Mouse (Mus musculus): ENCODE data around the gene Mfsd1. TPM values are rescaled to one million over a fixed set of nuclear protein-coding genes. Genes with fewer than 3 reads are reported as not detected.

Mfsd1 gene
- polyA plus RNA-seq, 1 experiment from 2014 or later = 42.9 TPM

DNA sequence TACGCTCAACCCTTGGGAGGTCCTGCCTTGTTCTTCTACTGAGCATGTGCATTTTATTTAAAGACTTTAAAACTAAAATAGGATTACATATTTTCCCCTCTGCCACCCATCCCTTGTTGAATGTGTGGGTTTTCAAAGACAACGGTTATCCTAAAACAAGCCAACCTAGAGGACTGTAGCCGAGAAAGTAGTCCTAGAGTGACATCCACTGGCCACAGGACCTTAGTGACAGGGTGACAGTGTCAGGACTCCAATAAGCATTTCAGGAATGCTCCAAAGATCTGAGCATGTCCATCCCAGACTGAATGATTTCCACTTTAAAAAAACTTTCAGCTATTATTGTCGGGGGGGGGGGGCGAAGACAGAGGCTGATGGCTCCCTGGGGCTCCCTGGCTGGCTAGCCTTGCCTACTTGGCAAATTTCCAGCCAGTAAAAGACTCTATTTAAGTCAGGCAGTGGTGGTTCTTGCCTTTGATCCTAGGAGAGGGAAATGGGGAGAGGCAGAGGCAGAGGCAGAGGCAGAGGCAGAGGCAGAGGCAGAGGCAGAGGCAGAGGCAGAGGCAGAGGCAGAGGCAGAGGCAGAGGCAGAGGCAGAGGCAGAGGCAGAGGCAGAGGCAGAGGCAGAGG is 17.7 kb upstream of the Mfsd1 start:
- WGBS = 50% methylated on average over 5 of the region's 5 CpGs
- H3K4me3 ChIP-seq (replicated peaks; ENCODE audit: low read depth, low read length) = no peak overlapping the region
- H3K4me2 ChIP-seq (ENCODE audit: low read length) = no peak overlapping the region
- H3K36me3 ChIP-seq (ENCODE audit: control insufficient read depth, insufficient read depth, low read length) = no peaks in the 10 kb centered on the region
- no peak overlapping the region for H3K27ac ChIP-seq (replicated peaks; ENCODE audit: low read depth, low read length)
- no peak overlapping the region for H3K9ac ChIP-seq (replicated peaks; ENCODE audit: low read length)
- ATAC-seq (ENCODE audit: low FRiP score, low TSS enrichment) (0 out of 2 replicates have a peak, but pooled peaks have one; percentile 53), DNase-seq (peak; percentile 76)
- no peaks in the 10 kb centered on the region for H3K27me3 ChIP-seq (ENCODE audit: control insufficient read depth, insufficient read depth, low read length)
- no peaks in the 10 kb centered on the region for H3K4me1 ChIP-seq (ENCODE audit: control insufficient read depth, insufficient read depth, low read length)
- H3K9me3 ChIP-seq (ENCODE audit: control insufficient read depth, low read length) = no peaks in the 10 kb centered on the region

DNA sequence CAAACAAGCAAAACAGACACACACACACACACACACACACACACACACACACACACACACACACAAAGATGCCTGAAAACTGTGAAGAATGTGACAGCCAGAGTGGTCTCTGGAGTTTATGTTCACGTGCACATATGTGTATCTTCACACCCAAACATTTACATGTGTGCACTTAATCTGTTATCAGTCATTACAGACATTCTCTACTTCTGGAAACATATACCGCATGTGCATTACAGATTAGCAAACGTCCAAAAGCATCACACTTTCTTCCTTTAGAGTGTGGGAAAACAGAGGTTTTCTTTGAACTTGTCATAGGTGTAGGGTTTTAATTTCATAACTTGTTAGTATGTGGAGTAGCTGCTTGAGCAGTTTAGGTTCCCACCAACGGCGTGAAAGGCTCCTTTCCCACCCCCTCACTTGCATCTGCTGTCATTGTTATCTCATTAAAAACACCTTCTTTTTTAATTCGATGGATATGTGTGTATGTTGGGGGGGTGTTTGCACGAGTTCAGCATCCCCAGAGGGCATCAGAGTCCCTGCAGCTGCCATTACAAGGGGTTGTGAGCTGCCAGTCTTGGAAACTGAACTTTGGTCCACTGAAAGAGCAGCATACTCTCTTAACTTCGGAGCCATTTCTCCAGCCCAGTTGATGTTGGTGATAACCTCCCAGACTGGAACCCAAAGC is 16.9 kb upstream of the Mfsd1 start:
- Histone ChIP-seq H3K27me3 (ENCODE audit: control insufficient read depth, insufficient read depth, low read length) (no peaks in the 10 kb centered on the region), H3K9ac (replicated peaks; ENCODE audit: low read length) (no peak overlapping the region), H3K36me3 (ENCODE audit: control insufficient read depth, insufficient read depth, low read length) (no peaks in the 10 kb centered on the region), H3K4me2 (ENCODE audit: low read length) (no peak overlapping the region), H3K4me3 (replicated peaks; ENCODE audit: low read depth, low read length) (no peak overlapping the region), H3K27ac (replicated peaks; ENCODE audit: low read depth, low read length) (no peak overlapping the region), H3K4me1 (ENCODE audit: control insufficient read depth, insufficient read depth, low read length) (no peaks in the 10 kb centered on the region), H3K9me3 (ENCODE audit: control insufficient read depth, low read length) (no peaks in the 10 kb centered on the region)
- DNase-seq (no peak), ATAC-seq (ENCODE audit: low FRiP score, low TSS enrichment) (no peak)
- WGBS = 74% methylated on average over 8 of the region's 8 CpGs

DNA sequence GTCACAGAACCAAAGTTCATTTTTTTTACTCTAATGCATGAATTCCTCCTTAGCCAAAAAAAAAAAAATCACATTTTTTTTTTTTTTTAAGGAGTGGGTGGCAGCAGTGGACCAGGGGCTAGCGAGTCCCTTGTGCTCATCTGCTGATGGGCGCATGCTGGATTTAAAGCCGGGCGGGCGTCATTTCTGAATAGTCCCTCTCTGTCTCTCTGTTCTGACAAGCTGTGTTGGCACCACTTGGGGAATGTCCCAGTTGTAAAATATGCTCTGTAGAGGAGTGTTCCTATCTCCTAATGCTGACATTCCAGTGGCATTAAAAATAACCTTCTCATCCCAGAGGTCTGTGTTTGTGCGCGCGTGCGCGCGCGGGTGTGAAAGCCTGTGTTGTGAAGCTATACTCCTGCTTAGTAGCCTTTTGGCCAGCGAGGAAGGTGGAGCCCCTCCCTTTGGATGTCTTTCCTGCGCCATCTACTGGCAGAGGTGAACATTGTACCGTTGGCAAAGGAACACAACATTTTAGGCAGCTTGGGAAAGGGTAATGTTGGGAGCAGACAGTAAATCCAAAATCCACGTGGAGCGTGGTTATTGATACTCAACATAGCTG is 14.4 kb upstream of the Mfsd1 start:
- Histone ChIP-seq H3K9ac (replicated peaks; ENCODE audit: low read length) (no peak overlapping the region), H3K4me3 (replicated peaks; ENCODE audit: low read depth, low read length) (no peak overlapping the region)
- ATAC-seq (ENCODE audit: low FRiP score, low TSS enrichment) = peak; percentile 59; the same call in 1 of the 2 replicates

DNA sequence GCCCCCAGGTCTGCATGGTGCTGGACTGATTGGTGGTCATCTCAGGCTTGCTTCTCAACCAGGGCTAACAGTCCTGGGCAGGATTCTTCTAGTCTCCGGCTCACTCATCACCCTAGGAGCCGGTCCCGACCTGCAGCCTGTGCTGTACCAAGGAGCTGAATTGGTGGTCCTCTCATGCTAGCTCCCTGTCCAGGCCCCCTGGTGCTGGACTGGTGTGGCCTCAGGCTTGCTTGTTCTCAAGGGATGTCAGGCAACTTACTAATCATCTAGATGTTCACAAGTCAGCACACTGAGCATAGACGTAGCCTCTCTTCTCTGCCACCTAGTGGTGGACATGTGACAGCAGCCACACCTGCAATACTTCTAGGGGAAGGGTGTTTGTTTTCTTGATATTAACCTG is 9.6 kb upstream of the Mfsd1 start:
- 72% methylated on average over 4 of the region's 4 CpGs for WGBS
- Histone ChIP-seq H3K4me1 (ENCODE audit: control insufficient read depth, insufficient read depth, low read length) (0 out of 2 replicates have a peak, but pooled peaks cover 3% of the 10 kb centered on the region), H3K9me3 (ENCODE audit: control insufficient read depth, low read length) (no peaks in the 10 kb centered on the region), H3K4me3 (replicated peaks; ENCODE audit: low read depth, low read length) (no peak overlapping the region), H3K36me3 (ENCODE audit: control insufficient read depth, insufficient read depth, low read length) (no peaks in the 10 kb centered on the region), H3K27ac (replicated peaks; ENCODE audit: low read depth, low read length) (no peak overlapping the region), H3K9ac (replicated peaks; ENCODE audit: low read length) (no peak overlapping the region), H3K4me2 (ENCODE audit: low read length) (no peak overlapping the region), H3K27me3 (ENCODE audit: control insufficient read depth, insufficient read depth, low read length) (0 out of 2 replicates have a peak, but pooled peaks cover 5% of the 10 kb centered on the region)
- DNase-seq = peak; percentile 77
- ATAC-seq (ENCODE audit: low FRiP score, low TSS enrichment) = peak; percentile 49; the same call in 1 of the 2 replicates

More for the DNA sequence above, 14.4 kb upstream of the Mfsd1 start:
- Histone ChIP-seq H3K4me2 (ENCODE audit: low read length) (peak overlapping the region; percentile 45), H3K4me1 (ENCODE audit: control insufficient read depth, insufficient read depth, low read length) (0 out of 2 replicates have a peak, but pooled peaks cover 3% of the 10 kb centered on the region), H3K36me3 (ENCODE audit: control insufficient read depth, insufficient read depth, low read length) (no peaks in the 10 kb centered on the region), H3K27ac (replicated peaks; ENCODE audit: low read depth, low read length) (no peak overlapping the region), H3K9me3 (ENCODE audit: control insufficient read depth, low read length) (no peaks in the 10 kb centered on the region), H3K27me3 (ENCODE audit: control insufficient read depth, insufficient read depth, low read length) (0 out of 2 replicates have a peak, but pooled peaks cover 5% of the 10 kb centered on the region)
- DNase-seq = peak; percentile 90
- 26% methylated on average over 17 of the region's 17 CpGs for WGBS

DNA sequence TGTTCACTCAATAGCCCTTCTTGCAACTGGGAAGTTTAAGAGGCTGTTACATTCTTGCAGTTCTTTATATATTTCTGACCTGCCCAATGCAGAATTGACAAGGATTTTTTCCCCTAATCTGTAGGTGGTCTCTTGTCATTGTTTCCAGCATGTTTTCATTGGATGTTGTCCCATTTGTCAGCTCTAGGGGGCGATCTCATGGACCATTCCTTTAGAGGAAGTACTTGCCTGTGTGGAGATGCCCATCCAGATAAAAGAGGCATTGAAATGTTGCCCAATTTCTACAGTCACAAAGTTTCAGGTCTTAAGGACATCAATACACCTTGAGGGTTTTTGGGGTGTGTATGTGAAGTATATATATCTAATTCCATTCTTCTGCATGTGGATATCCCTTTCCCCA is 9.0 kb upstream of the Mfsd1 start:
- WGBS = 5% methylated on average over 1 of the region's 1 CpGs

DNA sequence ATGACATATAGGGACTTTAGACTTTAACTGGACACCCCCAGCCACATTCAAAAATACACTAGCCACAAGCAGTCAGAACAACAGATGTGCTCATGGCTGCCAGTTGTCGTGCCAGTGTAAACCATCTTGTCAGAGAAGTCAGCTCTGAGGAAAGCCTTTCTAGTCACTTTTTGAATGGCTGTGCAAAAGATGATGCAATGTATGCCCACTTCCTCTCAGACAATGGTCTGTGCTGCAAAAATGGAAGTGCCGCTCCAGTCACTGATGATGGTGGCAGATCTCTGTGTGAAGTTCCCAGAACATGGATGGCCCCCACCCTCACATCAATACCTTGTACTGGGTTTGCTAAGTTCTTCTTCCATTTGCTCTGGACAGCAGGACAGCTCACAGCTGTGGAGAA is 6.3 kb upstream of the Mfsd1 start:
- Histone ChIP-seq H3K36me3 (ENCODE audit: control insufficient read depth, insufficient read depth, low read length) (no peaks in the 10 kb centered on the region), H3K27me3 (ENCODE audit: control insufficient read depth, insufficient read depth, low read length) (0 out of 2 replicates have a peak, but pooled peaks cover 9% of the 10 kb centered on the region), H3K27ac (replicated peaks; ENCODE audit: low read depth, low read length) (no peak overlapping the region), H3K9ac (replicated peaks; ENCODE audit: low read length) (no peak overlapping the region), H3K9me3 (ENCODE audit: control insufficient read depth, low read length) (no peaks in the 10 kb centered on the region), H3K4me2 (ENCODE audit: low read length) (no peak overlapping the region), H3K4me1 (ENCODE audit: control insufficient read depth, insufficient read depth, low read length) (0 out of 2 replicates have a peak, but pooled peaks cover 3% of the 10 kb centered on the region), H3K4me3 (replicated peaks; ENCODE audit: low read depth, low read length) (no peak overlapping the region)
- 92% methylated on average over 2 of the region's 2 CpGs for WGBS
- no peak for ATAC-seq (ENCODE audit: low FRiP score, low TSS enrichment)
- DNase-seq = no peak

More for the DNA sequence above, 9.0 kb upstream of the Mfsd1 start:
- H3K4me1 ChIP-seq (ENCODE audit: control insufficient read depth, insufficient read depth, low read length) = 0 out of 2 replicates have a peak, but pooled peaks cover 3% of the 10 kb centered on the region
- no peaks in the 10 kb centered on the region for H3K9me3 ChIP-seq (ENCODE audit: control insufficient read depth, low read length)
- H3K27ac ChIP-seq (replicated peaks; ENCODE audit: low read depth, low read length) = no peak overlapping the region
- H3K4me2 ChIP-seq (ENCODE audit: low read length) = no peak overlapping the region
- H3K36me3 ChIP-seq (ENCODE audit: control insufficient read depth, insufficient read depth, low read length) = no peaks in the 10 kb centered on the region
- ATAC-seq (ENCODE audit: low FRiP score, low TSS enrichment) (no peak), DNase-seq (no peak)
- H3K4me3 ChIP-seq (replicated peaks; ENCODE audit: low read depth, low read length) = no peak overlapping the region
- no peak overlapping the region for H3K9ac ChIP-seq (replicated peaks; ENCODE audit: low read length)
- 0 out of 2 replicates have a peak, but pooled peaks cover 5% of the 10 kb centered on the region for H3K27me3 ChIP-seq (ENCODE audit: control insufficient read depth, insufficient read depth, low read length)

DNA sequence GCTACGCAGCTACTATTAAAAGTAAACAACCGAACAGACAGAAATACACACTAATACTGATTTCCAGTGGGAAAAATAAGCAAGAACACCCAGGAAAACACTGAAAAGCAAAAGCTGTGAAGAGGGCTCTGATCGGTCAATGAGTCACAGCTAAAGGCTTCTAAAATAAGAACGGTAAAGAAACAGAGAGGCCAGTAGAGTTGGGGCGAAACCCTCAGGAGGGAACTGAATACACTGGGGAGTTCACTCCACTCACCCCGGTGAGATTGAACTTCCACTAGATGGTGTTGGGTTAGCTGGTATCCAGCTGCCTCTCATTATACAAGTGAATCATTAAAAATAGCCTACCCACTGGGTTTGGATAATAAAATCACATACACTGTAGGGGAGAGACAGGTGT is 5.8 kb upstream of the Mfsd1 start:
- no peaks in the 10 kb centered on the region for H3K9me3 ChIP-seq (ENCODE audit: control insufficient read depth, low read length)
- DNase-seq = no peak
- no peak overlapping the region for H3K27ac ChIP-seq (replicated peaks; ENCODE audit: low read depth, low read length)
- no peak overlapping the region for H3K4me3 ChIP-seq (replicated peaks; ENCODE audit: low read depth, low read length)
- no peaks in the 10 kb centered on the region for H3K36me3 ChIP-seq (ENCODE audit: control insufficient read depth, insufficient read depth, low read length)
- 87% methylated on average over 6 of the region's 6 CpGs for WGBS
- H3K4me1 ChIP-seq (ENCODE audit: control insufficient read depth, insufficient read depth, low read length) = 0 out of 2 replicates have a peak, but pooled peaks cover 3% of the 10 kb centered on the region
- H3K27me3 ChIP-seq (ENCODE audit: control insufficient read depth, insufficient read depth, low read length) = 0 out of 2 replicates have a peak, but pooled peaks cover 9% of the 10 kb centered on the region
- H3K4me2 ChIP-seq (ENCODE audit: low read length) = no peak overlapping the region
- no peak for ATAC-seq (ENCODE audit: low FRiP score, low TSS enrichment)
- H3K9ac ChIP-seq (replicated peaks; ENCODE audit: low read length) = no peak overlapping the region

DNA sequence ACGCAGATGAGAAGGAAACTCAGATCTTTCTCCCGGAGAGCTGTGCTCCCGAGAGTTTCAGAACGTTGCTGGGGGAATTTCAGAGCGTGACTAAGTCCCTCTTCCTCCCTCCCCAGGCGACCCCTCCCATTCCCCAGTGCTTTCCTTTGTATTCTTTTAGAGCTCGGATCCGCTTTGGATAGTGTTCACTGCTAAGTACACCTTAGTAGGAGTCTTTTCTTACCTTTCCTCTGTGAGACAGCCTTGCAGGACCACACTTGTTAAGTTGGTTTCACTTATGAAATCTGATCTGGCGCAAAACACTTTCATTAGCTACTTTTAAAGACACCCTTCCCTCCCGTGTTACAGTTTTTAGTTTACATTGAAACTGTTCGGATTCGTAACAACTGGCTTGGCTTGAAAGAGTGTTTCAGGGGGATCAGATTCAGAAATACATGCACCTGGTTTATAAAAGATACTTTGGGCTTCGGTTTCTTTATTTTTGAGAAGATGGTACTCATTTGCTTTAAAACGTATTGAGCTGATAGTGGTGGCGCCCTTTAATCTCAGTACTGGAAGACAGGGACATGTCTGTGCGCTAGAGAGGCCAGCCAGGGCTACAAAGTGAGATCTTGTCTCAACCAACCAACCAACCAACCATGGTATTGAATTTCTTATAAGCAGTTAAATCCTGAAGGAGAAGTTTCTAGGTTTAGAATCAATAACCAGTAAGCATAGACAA is 744 bp downstream of the Mfsd1 start:
- Histone ChIP-seq H3K4me2 (ENCODE audit: low read length) (peak overlapping the region; percentile 94), H3K4me1 (ENCODE audit: control insufficient read depth, insufficient read depth, low read length) (peaks cover 7% of the 10 kb centered on the region; the same call in 1 of the 2 replicates), H3K36me3 (ENCODE audit: control insufficient read depth, insufficient read depth, low read length) (peaks cover 15% of the 10 kb centered on the region), H3K27me3 (ENCODE audit: control insufficient read depth, insufficient read depth, low read length) (0 out of 2 replicates have a peak, but pooled peaks cover 4% of the 10 kb centered on the region), H3K4me3 (replicated peaks; ENCODE audit: low read depth, low read length) (peak overlapping the region; percentile 67), H3K9ac (replicated peaks; ENCODE audit: low read length) (peak overlapping the region; percentile 60), H3K9me3 (ENCODE audit: control insufficient read depth, low read length) (no peaks in the 10 kb centered on the region), H3K27ac (replicated peaks; ENCODE audit: low read depth, low read length) (peak overlapping the region; percentile 65)
- no peak for ATAC-seq (ENCODE audit: low FRiP score, low TSS enrichment)
- DNase-seq = no peak
- 24% methylated on average over 16 of the region's 16 CpGs for WGBS
